Mouse (Mus musculus): ENCODE results near the gene Frmd4a. TPM values are rescaled to one million over a fixed set of nuclear protein-coding genes. Genes with fewer than 3 reads are reported as not detected.

The Frmd4a gene
- polyA plus RNA-seq, 1 experiment from 2014 or later = 6.6 TPM

DNA sequence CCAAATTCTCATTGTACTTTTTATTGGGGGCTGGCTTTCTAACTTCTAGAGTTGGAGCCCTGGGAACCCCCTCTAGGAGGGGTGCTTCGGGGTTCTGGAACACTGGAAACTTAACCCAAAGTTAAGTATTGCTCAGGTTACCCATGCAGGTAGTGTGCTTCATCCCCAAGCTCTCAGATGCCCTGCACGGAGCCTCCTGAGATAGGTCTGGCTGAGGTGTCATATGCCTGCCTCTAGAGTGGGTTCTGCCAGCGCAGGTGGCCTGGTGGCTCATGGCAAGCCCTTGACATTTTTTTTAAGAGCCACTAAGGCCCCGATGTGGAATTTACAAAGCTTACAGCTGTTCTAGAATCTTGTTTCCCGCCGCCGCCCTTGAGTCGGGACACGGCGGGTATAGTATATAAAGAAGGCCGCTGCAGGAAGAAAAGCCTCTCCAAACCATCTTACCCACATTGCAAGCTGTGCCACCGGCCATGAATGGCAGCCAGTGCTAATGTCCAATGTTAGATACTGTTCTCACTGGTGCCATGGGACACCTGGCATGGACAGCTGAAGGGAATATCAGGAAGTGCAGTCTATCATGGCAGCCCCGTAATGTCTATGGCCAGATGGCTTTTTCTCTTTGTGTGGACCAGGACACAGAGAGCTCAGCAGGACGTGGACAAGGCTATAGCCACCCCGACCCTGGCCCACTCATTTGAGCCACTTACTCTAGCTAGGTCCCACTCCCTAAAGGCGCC, 396.2 kb downstream of the Frmd4a start:
- Histone ChIP-seq H3K9ac (replicated peaks) (no peak overlapping the region), H3K4me1 (ENCODE audit: insufficient read depth) (no peaks in the 10 kb centered on the region), H3K36me3 (replicated peaks; ENCODE audit: insufficient read depth, low read length) (no peaks in the 10 kb centered on the region), H3K4me3 (ENCODE audit: low read depth, low read length) (no peak overlapping the region), H3K9me3 (ENCODE audit: low read length) (no peaks in the 10 kb centered on the region), H3K27me3 (ENCODE audit: insufficient read depth, low read length) (no peaks in the 10 kb centered on the region), H3K27ac (ENCODE audit: low read depth) (no peak overlapping the region), H3K4me2 (ENCODE audit: low read depth, low read length) (no peak overlapping the region)
- TF ChIP-seq EP300 (IDR thresholded peaks at IDR 0.05; ENCODE audit: low read depth) (no peak), CTCF (IDR thresholded peaks at IDR 0.05; ENCODE audit: low read depth) (no peak)
- WGBS (ENCODE audit: insufficient replicate concordance) = 82% methylated on average over 16 of the region's 16 CpGs
- DNase-seq (no peak), ATAC-seq (no peak)

DNA sequence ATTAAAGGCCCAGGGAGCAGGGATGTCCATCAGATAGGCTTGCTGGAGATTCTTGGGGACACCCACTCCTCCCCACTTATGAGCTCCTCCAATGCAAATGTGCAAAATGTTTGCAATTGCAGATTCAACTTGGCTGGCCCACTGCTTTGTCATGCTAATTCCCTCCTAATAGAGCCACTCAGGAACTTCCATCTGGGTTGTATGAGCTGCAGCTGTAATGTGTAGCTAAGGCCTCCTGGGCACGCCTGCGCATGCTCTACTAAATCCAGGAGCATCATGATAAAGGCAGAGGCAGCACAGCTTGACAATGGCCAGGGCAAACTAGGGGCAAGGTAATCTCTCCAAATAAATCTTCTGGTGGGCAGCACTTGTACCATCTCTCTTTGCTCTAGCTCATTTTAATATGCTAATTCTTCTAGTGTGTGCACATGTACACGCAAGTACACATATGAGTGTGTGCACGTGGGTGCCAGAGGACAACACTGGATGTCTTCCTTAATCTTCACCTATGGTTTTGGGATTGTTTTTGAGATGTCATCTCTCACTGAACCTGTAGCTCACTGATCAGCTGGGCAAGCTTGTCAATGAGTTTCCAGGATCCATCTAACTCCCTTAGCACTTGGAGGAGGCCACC, 403.3 kb downstream of the Frmd4a start:
- ATAC-seq (no peak), DNase-seq (no peak)
- TF ChIP-seq EP300 (IDR thresholded peaks at IDR 0.05; ENCODE audit: low read depth) (no peak), CTCF (IDR thresholded peaks at IDR 0.05; ENCODE audit: low read depth) (no peak)
- H3K4me2 ChIP-seq (ENCODE audit: low read depth, low read length) = no peak overlapping the region
- no peaks in the 10 kb centered on the region for H3K27me3 ChIP-seq (ENCODE audit: insufficient read depth, low read length)
- H3K4me1 ChIP-seq (ENCODE audit: insufficient read depth) = no peaks in the 10 kb centered on the region
- no peak overlapping the region for H3K4me3 ChIP-seq (ENCODE audit: low read depth, low read length)
- WGBS (ENCODE audit: insufficient replicate concordance) = 91% methylated on average over 4 of the region's 4 CpGs
- no peaks in the 10 kb centered on the region for H3K36me3 ChIP-seq (replicated peaks; ENCODE audit: insufficient read depth, low read length)
- no peak overlapping the region for H3K9ac ChIP-seq (replicated peaks)
- no peaks in the 10 kb centered on the region for H3K9me3 ChIP-seq (ENCODE audit: low read length)
- no peak overlapping the region for H3K27ac ChIP-seq (ENCODE audit: low read depth)

DNA sequence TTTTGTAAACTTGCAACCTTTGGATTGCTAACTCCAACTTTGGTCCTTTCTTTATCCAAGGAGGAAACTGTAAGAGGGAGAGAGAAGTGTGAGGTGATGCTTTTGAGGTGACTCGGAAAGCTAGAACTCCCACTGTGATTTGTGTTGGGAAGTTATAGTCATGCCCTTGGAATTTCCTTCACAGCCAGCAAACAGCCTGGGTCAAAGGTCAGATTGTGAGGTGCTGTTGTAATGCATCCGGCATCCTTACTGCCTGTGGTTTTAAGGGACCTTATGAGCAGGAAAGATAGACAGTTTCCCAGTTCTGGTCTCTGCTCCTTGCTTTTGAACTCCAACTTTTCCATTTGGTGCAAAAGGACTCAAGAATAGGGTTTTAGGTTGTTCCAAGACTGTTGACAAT, 404.2 kb downstream of the Frmd4a start:
- Histone ChIP-seq H3K4me1 (ENCODE audit: insufficient read depth) (no peaks in the 10 kb centered on the region), H3K9ac (replicated peaks) (no peak overlapping the region), H3K9me3 (ENCODE audit: low read length) (no peaks in the 10 kb centered on the region), H3K27me3 (ENCODE audit: insufficient read depth, low read length) (no peaks in the 10 kb centered on the region), H3K27ac (ENCODE audit: low read depth) (no peak overlapping the region), H3K4me3 (ENCODE audit: low read depth, low read length) (no peak overlapping the region), H3K36me3 (replicated peaks; ENCODE audit: insufficient read depth, low read length) (no peaks in the 10 kb centered on the region), H3K4me2 (ENCODE audit: low read depth, low read length) (no peak overlapping the region)
- no peak for TF ChIP-seq EP300 (IDR thresholded peaks at IDR 0.05; ENCODE audit: low read depth)
- no peak for TF ChIP-seq CTCF (IDR thresholded peaks at IDR 0.05; ENCODE audit: low read depth)
- no peak for DNase-seq
- WGBS (ENCODE audit: insufficient replicate concordance) = 62% methylated on average over 2 of the region's 2 CpGs
- no peak for ATAC-seq

DNA sequence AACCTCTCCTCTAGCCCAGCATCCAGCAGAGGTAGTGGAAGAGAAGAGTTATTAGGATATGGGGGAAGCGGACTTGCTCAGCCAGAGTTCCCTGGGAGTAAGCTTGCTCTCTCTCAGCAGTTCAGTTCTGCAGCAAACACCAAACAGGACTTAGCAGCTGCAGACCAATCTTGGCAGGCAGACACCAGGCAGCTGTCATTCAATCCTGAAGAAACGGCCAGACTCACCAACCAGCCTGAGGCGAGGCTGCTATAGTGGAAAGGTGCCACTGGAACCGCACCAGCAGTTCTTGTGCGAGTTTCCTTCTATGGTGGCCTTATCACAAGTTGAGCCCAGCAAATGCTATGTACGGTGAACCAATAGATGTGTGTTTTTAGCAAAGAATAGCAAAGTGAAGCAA, 406.4 kb downstream of the Frmd4a start:
- DNase-seq (no peak), ATAC-seq (no peak)
- Histone ChIP-seq H3K27me3 (ENCODE audit: insufficient read depth, low read length) (no peaks in the 10 kb centered on the region), H3K4me2 (ENCODE audit: low read depth, low read length) (no peak overlapping the region), H3K9me3 (ENCODE audit: low read length) (no peaks in the 10 kb centered on the region), H3K4me1 (ENCODE audit: insufficient read depth) (no peaks in the 10 kb centered on the region), H3K36me3 (replicated peaks; ENCODE audit: insufficient read depth, low read length) (no peaks in the 10 kb centered on the region), H3K27ac (ENCODE audit: low read depth) (no peak overlapping the region), H3K9ac (replicated peaks) (no peak overlapping the region), H3K4me3 (ENCODE audit: low read depth, low read length) (no peak overlapping the region)
- 75% methylated on average over 6 of the region's 6 CpGs for WGBS (ENCODE audit: insufficient replicate concordance)
- TF ChIP-seq EP300 (IDR thresholded peaks at IDR 0.05; ENCODE audit: low read depth) (no peak), CTCF (IDR thresholded peaks at IDR 0.05; ENCODE audit: low read depth) (no peak)

GRCm38 (mm10) chr2:4428407-4428855, 410.9 kb downstream of the Frmd4a start:
- DNase-seq = no peak
- no peak overlapping the region for H3K9ac ChIP-seq (replicated peaks)
- peak overlapping the region; percentile 11; the same call in 1 of the 2 replicates for H3K27ac ChIP-seq (ENCODE audit: low read depth)
- no peak overlapping the region for H3K4me3 ChIP-seq (ENCODE audit: low read depth, low read length)
- TF ChIP-seq CTCF (IDR thresholded peaks at IDR 0.05; ENCODE audit: low read depth) = no peak
- TF ChIP-seq EP300 (IDR thresholded peaks at IDR 0.05; ENCODE audit: low read depth) = no peak
- no peaks in the 10 kb centered on the region for H3K4me1 ChIP-seq (ENCODE audit: insufficient read depth)
- 46% methylated on average over 7 of the region's 7 CpGs for WGBS (ENCODE audit: insufficient replicate concordance)
- no peaks in the 10 kb centered on the region for H3K36me3 ChIP-seq (replicated peaks; ENCODE audit: insufficient read depth, low read length)
- no peaks in the 10 kb centered on the region for H3K9me3 ChIP-seq (ENCODE audit: low read length)
- H3K27me3 ChIP-seq (ENCODE audit: insufficient read depth, low read length) = no peaks in the 10 kb centered on the region
- no peak for ATAC-seq
- H3K4me2 ChIP-seq (ENCODE audit: low read depth, low read length) = no peak overlapping the region

- Histone ChIP-seq H3K9me3 (ENCODE audit: low read length) (no peaks in the 10 kb centered on the region), H3K27me3 (ENCODE audit: insufficient read depth, low read length) (no peaks in the 10 kb centered on the region), H3K4me2 (ENCODE audit: low read depth, low read length) (no peak overlapping the region), H3K4me3 (ENCODE audit: low read depth, low read length) (no peak overlapping the region), H3K9ac (replicated peaks) (no peak overlapping the region), H3K36me3 (replicated peaks; ENCODE audit: insufficient read depth, low read length) (no peaks in the 10 kb centered on the region), H3K4me1 (ENCODE audit: insufficient read depth) (no peaks in the 10 kb centered on the region), H3K27ac (ENCODE audit: low read depth) (no peak overlapping the region)
- DNase-seq (no peak), ATAC-seq (no peak)
- TF ChIP-seq CTCF (IDR thresholded peaks at IDR 0.05; ENCODE audit: low read depth) (no peak), EP300 (IDR thresholded peaks at IDR 0.05; ENCODE audit: low read depth) (0 out of 2 replicates have a peak, but pooled peaks have one; percentile 17)
- 28% methylated on average over 4 of the region's 4 CpGs for WGBS (ENCODE audit: insufficient replicate concordance)
Measured at GRCm38 (mm10) chr2:4433119-4433518, 415.6 kb downstream of the Frmd4a start.

All from liver, postnatal 0 days (tissue).